Mouse (Mus musculus): ENCODE data around the gene Rpl11.

DNA sequence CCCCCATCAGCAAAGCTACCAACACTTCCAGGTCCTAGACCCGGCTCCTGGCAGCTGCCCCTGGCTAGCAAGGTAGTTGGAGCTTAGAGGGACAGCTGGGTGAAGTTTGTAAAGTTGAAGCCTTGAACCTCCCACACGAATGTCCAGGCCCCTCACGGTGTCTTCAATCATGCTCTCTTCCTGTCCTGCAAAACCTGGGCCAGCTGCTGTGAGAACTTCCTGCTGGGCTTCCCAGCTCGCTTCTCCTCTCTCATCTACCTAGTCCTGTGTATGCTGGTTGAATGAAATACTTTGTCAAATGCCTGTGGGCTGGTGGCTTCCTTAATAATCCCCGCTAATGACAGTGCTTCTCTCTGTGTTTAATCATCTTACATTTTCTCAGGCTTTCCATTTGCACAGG lies 35.1 kb upstream of the Rpl11 start:
- no peak for TF ChIP-seq POLR2A (IDR thresholded peaks at IDR 0.05; ENCODE audit: borderline replicate concordance, extremely low read depth, insufficient read depth, insufficient read length, poor library complexity, severe bottlenecking)
- TF ChIP-seq CTCF (IDR thresholded peaks at IDR 0.05; ENCODE audit: borderline replicate concordance, extremely low read depth, insufficient read depth, insufficient read length), result no peak
